Mouse (Mus musculus) kidney, adult 8-10 months (tissue): Measurements from ENCODE around the gene Mansc1.
A peak's percentile ranks its signal among the peaks of the same experiment; 100 is the strongest.

Experiments used
- DNase-seq, 2 experiments: peaks; one replicate each; pipeline ENCODE4 v3.0.0; 2022

The Mansc1 gene

GRCm38 (mm10) chr6:134636476-134636875 is 4.2 kb upstream of the Mansc1 start:
- no peak for DNase-seq

GRCm38 (mm10) chr6:134633553-134633952 is 1.3 kb upstream of the Mansc1 start:
- no peak for DNase-seq

GRCm38 (mm10) chr6:134632756-134633155 is 468 bp upstream of the Mansc1 start:
- DNase-seq = peak in 1 of 2 experiments; percentile 16

- DNase-seq = no peak
These were observed 1.8 kb downstream of the Mansc1 start for GRCm38 (mm10) chr6:134630447-134630846.

- no peak for DNase-seq
These were observed 5.7 kb downstream of the Mansc1 start for GRCm38 (mm10) chr6:134626564-134626963.

GRCm38 (mm10) chr6:134625431-134625830 is 6.9 kb downstream of the Mansc1 start:
- DNase-seq = no peak

GRCm38 (mm10) chr6:134621552-134621949 is 10.7 kb downstream of the Mansc1 start:
- no peak for DNase-seq

- DNase-seq = peak in 1 of 2 experiments; percentile 34
These were observed 11.3 kb downstream of the Mansc1 start for GRCm38 (mm10) chr6:134620846-134621551.

- no peak for DNase-seq
These were observed 12.2 kb downstream of the Mansc1 start for GRCm38 (mm10) chr6:134620129-134620528.

GRCm38 (mm10) chr6:134617589-134617988 is 14.7 kb downstream of the Mansc1 start:
- DNase-seq = no peak

GRCm38 (mm10) chr6:134614723-134615648 is 17.3 kb downstream of the Mansc1 start:
- peak; percentile 77 to 86 for DNase-seq

GRCm38 (mm10) chr6:134614322-134614721 is 18.0 kb downstream of the Mansc1 start:
- no peak for DNase-seq

- DNase-seq = no peak
These were observed 20.4 kb downstream of the Mansc1 start for GRCm38 (mm10) chr6:134611896-134612295.

- DNase-seq = no peak
These were observed 21.9 kb downstream of the Mansc1 start for GRCm38 (mm10) chr6:134610380-134610779.

GRCm38 (mm10) chr6:134606949-134607746 is 25.1 kb downstream of the Mansc1 start:
- peak; percentile 54 to 60 for DNase-seq

GRCm38 (mm10) chr6:134606540-134606939 is 25.7 kb downstream of the Mansc1 start:
- peak; percentile 70 to 74 for DNase-seq

GRCm38 (mm10) chr6:134605196-134605595 is 27.1 kb downstream of the Mansc1 start:
- no peak for DNase-seq

- DNase-seq = peak; percentile 54 to 68
These were observed 29.8 kb downstream of the Mansc1 start for GRCm38 (mm10) chr6:134602371-134603003.

GRCm38 (mm10) chr6:134601766-134602165 is 30.5 kb downstream of the Mansc1 start:
- DNase-seq = peak; percentile 72 to 85

GRCm38 (mm10) chr6:134601130-134601529 is 31.2 kb downstream of the Mansc1 start:
- no peak for DNase-seq

- peak; percentile 40 to 42 for DNase-seq
These were observed 33.0 kb downstream of the Mansc1 start for GRCm38 (mm10) chr6:134599239-134599638.

- DNase-seq = peak; percentile 82 to 92
These were observed 34.5 kb downstream of the Mansc1 start for GRCm38 (mm10) chr6:134597651-134598229.
